13 mouse cellular contexts compared by ENCODE assay signal in the genomic region with DNA sequence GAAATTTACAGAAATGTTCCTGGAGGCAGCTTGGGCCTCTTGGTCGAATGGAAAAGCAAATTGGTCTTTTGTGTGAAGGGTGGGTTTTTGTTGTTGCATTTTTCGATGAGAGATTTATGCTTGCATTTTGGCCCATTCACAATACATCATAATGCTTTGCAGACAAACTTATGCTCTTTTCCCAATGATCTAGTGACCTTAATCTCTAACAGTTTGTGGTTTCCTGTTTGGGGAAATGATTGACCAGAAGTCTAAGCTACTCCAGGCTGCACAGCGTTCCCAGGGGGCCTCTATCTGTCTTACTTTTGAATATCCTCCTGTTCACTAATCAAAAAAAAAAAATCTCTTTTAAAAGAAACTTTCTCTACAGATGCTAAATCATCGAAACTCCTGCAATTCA.
DNase-seq lines count a peak whose midpoint lies in the region; ATAC-seq lines count a peak whose summit lies in the region.
"Had no signal": no experiment of that assay in that cellular context is flagged by ENCODE, and none has a peak within 500 bp of the region (broad histone marks: within the 10 kb centered on the region; RNA-seq: fewer than 3 reads in every experiment).

No protein-coding gene starts in this region.

- 0 out of 2 replicates have a peak overlapping the region, but pooled peaks have one; percentile 6 for H3K27ac ChIP-seq in forebrain, embryonic 10.5 days
- no peak overlapping the region for H3K27ac ChIP-seq in forebrain, embryonic 16.5 days (ENCODE audit: low read length)
- peak overlapping the region; percentile 94 for H3K27ac ChIP-seq in kidney, embryonic 15.5 days
- H3K27ac ChIP-seq in limb, embryonic 13.5 days, result peak overlapping the region; percentile 22; the same call in 1 of the 2 replicates
- H3K27ac ChIP-seq: liver, embryonic 15.5 days had no signal

- DNase-seq in forebrain, embryonic 10.5 days (ENCODE audit: extremely low spot score, low spot score), result no peak
- DNase-seq in kidney, adult 11 months, result peak; percentile 42
- DNase-seq in kidney, adult 18-20 months, result no peak
- no peak for DNase-seq in cerebellum, adult 18-20 months
- DNase-seq: adrenal gland, adult 2 months; cerebellum, adult 9-10 months; gastrocnemius, postnatal 25 days had no signal

- no peaks in the 10 kb centered on the region for H3K36me3 ChIP-seq in forebrain, embryonic 10.5 days (replicated peaks)
- H3K36me3 ChIP-seq in forebrain, embryonic 16.5 days (ENCODE audit: control insufficient read depth, insufficient read depth), result no peaks in the 10 kb centered on the region
- no peaks in the 10 kb centered on the region for H3K36me3 ChIP-seq in kidney, embryonic 15.5 days
- H3K36me3 ChIP-seq in limb, embryonic 13.5 days, result no peaks in the 10 kb centered on the region
- H3K36me3 ChIP-seq: liver, embryonic 15.5 days had no signal

- no peak overlapping the region for H3K4me3 ChIP-seq in forebrain, embryonic 10.5 days
- H3K4me3 ChIP-seq in forebrain, embryonic 16.5 days (replicated peaks; ENCODE audit: low read length), result no peak overlapping the region
- no peak overlapping the region for H3K4me3 ChIP-seq in kidney, embryonic 15.5 days (replicated peaks)
- no peak overlapping the region for H3K4me3 ChIP-seq in limb, embryonic 13.5 days
- H3K4me3 ChIP-seq: liver, embryonic 15.5 days; megakaryocyte, embryonic 14.5 days had no signal

- peaks cover 64% of the 10 kb centered on the region for H3K4me1 ChIP-seq in forebrain, embryonic 10.5 days
- H3K4me1 ChIP-seq in forebrain, embryonic 16.5 days (replicated peaks; ENCODE audit: control insufficient read depth, insufficient read depth, low read length), result peaks cover 6% of the 10 kb centered on the region
- H3K4me1 ChIP-seq in kidney, embryonic 15.5 days, result peaks cover 71% of the 10 kb centered on the region
- H3K4me1 ChIP-seq in limb, embryonic 13.5 days, result peaks cover 47% of the 10 kb centered on the region

- 61% methylated on average over 4 of the region's 4 CpGs for WGBS in forebrain, embryonic 10.5 days
- WGBS in forebrain, embryonic 16.5 days, result 33% methylated on average over 4 of the region's 4 CpGs
- WGBS in kidney, embryonic 15.5 days, result 47% methylated on average over 4 of the region's 4 CpGs
- WGBS in limb, embryonic 13.5 days, result 43% methylated on average over 4 of the region's 4 CpGs

- H3K4me2 ChIP-seq in forebrain, embryonic 16.5 days (ENCODE audit: low read length), result no peak overlapping the region
- H3K4me2 ChIP-seq in kidney, embryonic 15.5 days, result no peak overlapping the region
- H3K4me2 ChIP-seq in limb, embryonic 13.5 days (replicated peaks), result no peak overlapping the region
- H3K4me2 ChIP-seq: liver, embryonic 15.5 days had no signal

- ATAC-seq in forebrain, embryonic 16.5 days, result no peak
- 0 out of 2 replicates have a peak, but pooled peaks have one; percentile 31 for ATAC-seq in kidney, embryonic 15.5 days (replicated peaks; ENCODE audit: low FRiP score)
- ATAC-seq in limb, embryonic 13.5 days (ENCODE audit: low FRiP score, low read depth), result no peak
- ATAC-seq in granulocyte monocyte progenitor cell, adult 5-6 weeks (replicated peaks; ENCODE audit: poor library complexity, severe bottlenecking), result no peak

- H3K9ac ChIP-seq in forebrain, embryonic 16.5 days (replicated peaks; ENCODE audit: low read depth, low read length), result no peak overlapping the region
- no peak overlapping the region for H3K9ac ChIP-seq in kidney, embryonic 15.5 days
- no peak overlapping the region for H3K9ac ChIP-seq in limb, embryonic 13.5 days
- H3K9ac ChIP-seq: liver, embryonic 15.5 days had no signal

- H3K27me3 ChIP-seq in forebrain, embryonic 10.5 days (ENCODE audit: poor library complexity, severe bottlenecking), result peaks cover 19% of the 10 kb centered on the region
- no peaks in the 10 kb centered on the region for H3K27me3 ChIP-seq in forebrain, embryonic 16.5 days (replicated peaks; ENCODE audit: control insufficient read depth, insufficient read depth, low read length)
- no peaks in the 10 kb centered on the region for H3K27me3 ChIP-seq in kidney, embryonic 15.5 days
- H3K27me3 ChIP-seq in limb, embryonic 13.5 days, result no peaks in the 10 kb centered on the region
- H3K27me3 ChIP-seq: liver, embryonic 15.5 days had no signal

- no peaks in the 10 kb centered on the region for H3K9me3 ChIP-seq in forebrain, embryonic 10.5 days
- H3K9me3 ChIP-seq in forebrain, embryonic 16.5 days (ENCODE audit: control insufficient read depth, low read length), result no peaks in the 10 kb centered on the region
- H3K9me3 ChIP-seq in kidney, embryonic 15.5 days (replicated peaks), result no peaks in the 10 kb centered on the region
- no peaks in the 10 kb centered on the region for H3K9me3 ChIP-seq in limb, embryonic 13.5 days
- H3K9me3 ChIP-seq: liver, embryonic 15.5 days; megakaryocyte, embryonic 14.5 days had no signal
